Mouse (Mus musculus) midbrain, embryonic 16.5 days (tissue): ENCODE data around the gene Nudt4. TPM values are rescaled to one million over a fixed set of nuclear protein-coding genes. Genes with fewer than 3 reads are reported as not detected.

Experiments
- ATAC-seq: fragments of 200-750 bp; cut with Nextera tagmentation; 2 replicates; pipeline ENCODE4 v1.8.0; 2017; ENCODE audit warnings: moderate TSS enrichment
- H3K27ac ChIP-seq: fragments of 300-500 bp; sonication (generic); 2 replicates; pipeline ENCODE4 v1.5.1; 2014; ENCODE audit warnings: mild to moderate bottlenecking, low read length, mixed read lengths
- H3K27me3 ChIP-seq: fragments of 300-500 bp; sonication (generic); 2 replicates; pipeline ENCODE4 v1.6.1; 2014; ENCODE audit warnings: low read depth, low read length, mixed read lengths; ENCODE audit not compliant: control insufficient read depth, insufficient read depth
- H3K36me3 ChIP-seq: fragments of 300-500 bp; sonication (generic); 2 replicates; pipeline ENCODE4 v1.6.1; 2014; ENCODE audit warnings: mild to moderate bottlenecking, low read length, moderate library complexity, mixed read lengths; ENCODE audit not compliant: control insufficient read depth, insufficient read depth
- H3K4me1 ChIP-seq: fragments of 300-500 bp; sonication (generic); 2 replicates; pipeline ENCODE4 v1.6.1; 2014; ENCODE audit warnings: mild to moderate bottlenecking, low read length, mixed read lengths; ENCODE audit not compliant: control insufficient read depth, insufficient read depth
- H3K4me2 ChIP-seq: fragments of 300-500 bp; sonication (generic); 2 replicates; pipeline ENCODE4 v1.6.1; 2014; ENCODE audit warnings: mild to moderate bottlenecking, low read length, mixed read lengths
- H3K4me3 ChIP-seq: fragments of 300-500 bp; sonication (generic); 2 replicates; pipeline ENCODE4 v1.5.1; 2014; ENCODE audit warnings: low read depth, mild to moderate bottlenecking, low read length, moderate library complexity, mixed read lengths
- H3K9ac ChIP-seq: fragments of 300-500 bp; sonication (generic); 2 replicates; pipeline ENCODE4 v1.6.1; 2014; ENCODE audit warnings: low read depth, low read length, mixed read lengths
- H3K9me3 ChIP-seq: fragments of 300-500 bp; sonication (generic); replicated peaks from 2 replicates; pipeline ENCODE4 v1.6.1; 2014; ENCODE audit warnings: mild to moderate bottlenecking, low read length, mixed read lengths; ENCODE audit not compliant: control insufficient read depth, poor library complexity, severe bottlenecking
- WGBS: fragments of 180-500 bp; shearing (Covaris S2); extraction: QIAGEN DNeasy Blood & Tissue Kit; methylation state at CpG from one replicate; pipeline ENCODE4 v1.1.7; 2014; 5-methylcytosine and 5-hydroxymethylcytosine counted together
- polyA plus RNA-seq: library from polyadenylated mRNA; unstranded; fragments of >200 nt; fragmentation: Nextera tagmentation; extraction: Ambion mirVana; gene quantifications from 2 replicates; pipeline ENCODE4 v1.2.1, GENCODE M21; 2015

The Nudt4 gene
- polyA plus RNA-seq, 1 experiment from 2014 or later, result 59.9 TPM

GRCm38 (mm10) chr10:95515293-95515931 is 48.5 kb downstream of the Nudt4 start:
- Histone ChIP-seq H3K4me1 (peaks cover 20% of the 10 kb centered on the region), H3K36me3 (no peaks in the 10 kb centered on the region), H3K27ac (peak overlapping the region; percentile 95), H3K9ac (peak overlapping the region; percentile 94), H3K4me3 (peak overlapping the region; percentile 95), H3K4me2 (peak overlapping the region; percentile 70), H3K27me3 (no peaks in the 10 kb centered on the region), H3K9me3 (no peaks in the 10 kb centered on the region)
- ATAC-seq, result peak; percentile 72
- WGBS, result 0% methylated on average over 58 of the region's 80 CpGs

- peak within 1 kb of the TSS; percentile 95 for H3K4me3 ChIP-seq
- WGBS, result under 1% methylated on average over 55 of the region's 81 CpGs
- no peaks in the 10 kb centered on the region for H3K27me3 ChIP-seq
Observed at GRCm38 (mm10) chr10:95514656-95515292, 49.2 kb downstream of the Nudt4 start, which contains the start of gene Ube2n. TSS of gene Ube2n (plus strand) at chr10:95515145.

GRCm38 (mm10) chr10:95513768-95514556 is 50.0 kb downstream of the Nudt4 start:
- Histone ChIP-seq H3K9me3 (no peaks in the 10 kb centered on the region), H3K4me3 (peak overlapping the region; percentile 95), H3K9ac (peak overlapping the region; percentile 94), H3K36me3 (no peaks in the 10 kb centered on the region), H3K27me3 (no peaks in the 10 kb centered on the region), H3K4me2 (peak overlapping the region; percentile 66), H3K4me1 (peaks cover 20% of the 10 kb centered on the region), H3K27ac (peak overlapping the region; percentile 95)
- whole genome bisulfite sequencing, result 31% methylated on average over 15 of the region's 15 CpGs
- peak; percentile 22 for ATAC-seq

More at GRCm38 (mm10) chr10:95514656-95515292, 49.2 kb downstream of the Nudt4 start, which contains the start of gene Ube2n:
- H3K36me3 ChIP-seq, result no peaks in the 10 kb centered on the region
- H3K4me1 ChIP-seq, result peaks cover 20% of the 10 kb centered on the region
- peak within 1 kb of the TSS; percentile 70 for H3K4me2 ChIP-seq
- H3K9me3 ChIP-seq, result no peaks in the 10 kb centered on the region
- ATAC-seq, result peak; percentile 97
- peak within 1 kb of the TSS; percentile 95 for H3K27ac ChIP-seq
- H3K9ac ChIP-seq, result peak within 1 kb of the TSS; percentile 94

GRCm38 (mm10) chr10:95512635-95513034 is 51.3 kb downstream of the Nudt4 start:
- 88% methylated on average over 8 of the region's 8 CpGs for WGBS
- Histone ChIP-seq H3K27ac (no peak overlapping the region), H3K4me1 (peaks cover 17% of the 10 kb centered on the region), H3K9me3 (no peaks in the 10 kb centered on the region), H3K4me2 (no peak overlapping the region), H3K4me3 (no peak overlapping the region), H3K9ac (no peak overlapping the region), H3K36me3 (no peaks in the 10 kb centered on the region), H3K27me3 (no peaks in the 10 kb centered on the region)
- ATAC-seq, result no peak

GRCm38 (mm10) chr10:95509263-95509662 is 54.7 kb downstream of the Nudt4 start:
- Histone ChIP-seq H3K9ac (no peak overlapping the region), H3K27me3 (no peaks in the 10 kb centered on the region), H3K9me3 (no peaks in the 10 kb centered on the region), H3K27ac (no peak overlapping the region), H3K4me2 (no peak overlapping the region), H3K4me1 (0 out of 2 replicates have a peak, but pooled peaks cover 4% of the 10 kb centered on the region), H3K36me3 (no peaks in the 10 kb centered on the region), H3K4me3 (no peak overlapping the region)
- 72% methylated on average over 3 of the region's 3 CpGs for WGBS
- ATAC-seq, result no peak

- no peak overlapping the region for H3K9ac ChIP-seq
- ATAC-seq, result no peak
- no peaks in the 10 kb centered on the region for H3K27me3 ChIP-seq
- WGBS, result 77% methylated on average over 6 of the region's 6 CpGs
- no peaks in the 10 kb centered on the region for H3K36me3 ChIP-seq
- H3K9me3 ChIP-seq, result no peaks in the 10 kb centered on the region
- no peak overlapping the region for H3K4me3 ChIP-seq
- H3K4me1 ChIP-seq, result no peaks in the 10 kb centered on the region
- H3K27ac ChIP-seq, result no peak overlapping the region
- no peak overlapping the region for H3K4me2 ChIP-seq
Observed at GRCm38 (mm10) chr10:95508793-95509192, 55.2 kb downstream of the Nudt4 start.

- Histone ChIP-seq H3K27ac (no peak overlapping the region), H3K4me3 (no peak overlapping the region), H3K9ac (no peak overlapping the region), H3K36me3 (no peaks in the 10 kb centered on the region), H3K9me3 (no peaks in the 10 kb centered on the region), H3K4me2 (no peak overlapping the region), H3K27me3 (no peaks in the 10 kb centered on the region), H3K4me1 (no peaks in the 10 kb centered on the region)
- WGBS, result 91% methylated on average over 8 of the region's 8 CpGs
- no peak for ATAC-seq
Observed at GRCm38 (mm10) chr10:95508126-95508525, 55.8 kb downstream of the Nudt4 start.

- H3K4me1 ChIP-seq, result peaks cover 9% of the 10 kb centered on the region
- H3K4me2 ChIP-seq, result no peak overlapping the region
- ATAC-seq, result no peak
- no peaks in the 10 kb centered on the region for H3K9me3 ChIP-seq
- no peak overlapping the region for H3K4me3 ChIP-seq
- 44% methylated on average over 1 of the region's 1 CpGs for WGBS
- no peak overlapping the region for H3K27ac ChIP-seq
- H3K36me3 ChIP-seq, result no peaks in the 10 kb centered on the region
- H3K9ac ChIP-seq, result no peak overlapping the region
- no peaks in the 10 kb centered on the region for H3K27me3 ChIP-seq
Observed at GRCm38 (mm10) chr10:95504341-95504740, 59.6 kb downstream of the Nudt4 start.
